Mouse (Mus musculus) midbrain, embryonic 11.5 days (tissue): ENCODE data around the gene Rbmxl1. TPM values are rescaled to one million over a fixed set of nuclear protein-coding genes. Genes with fewer than 3 reads are reported as not detected.
A peak's percentile ranks its signal among the peaks of the same experiment; 100 is the strongest.
"Not testable (repeated sequence)": the region's sequence is repeated elsewhere in the genome, so short reads cannot be mapped to it uniquely, and the experiment has no call there.

Source experiments
- ATAC-seq: fragments of 200-750 bp; cut with Nextera tagmentation; 2 replicates; pipeline ENCODE4 v1.8.0; 2017; ENCODE audit warnings: moderate TSS enrichment, moderate library complexity; ENCODE audit not compliant: low FRiP score
- DNase-seq: peaks from one replicate; pipeline ENCODE4 v3.0.0; 2015; ENCODE audit warnings: low spot score; ENCODE audit errors: missing footprints
- H3K27ac ChIP-seq: fragments of 300-500 bp; sonication (generic); 2 replicates; pipeline ENCODE4 v1.5.1; 2014; ENCODE audit warnings: low read depth, low read length
- H3K27me3 ChIP-seq: fragments of 300-500 bp; sonication (generic); 2 replicates; pipeline ENCODE4 v1.6.1; 2014; ENCODE audit warnings: mild to moderate bottlenecking, low read length, moderate library complexity, mixed read lengths; ENCODE audit not compliant: control insufficient read depth, insufficient read depth
- H3K36me3 ChIP-seq: fragments of 300-500 bp; sonication (generic); 2 replicates; pipeline ENCODE4 v1.6.1; 2014; ENCODE audit warnings: mild to moderate bottlenecking, low read length, moderate library complexity, mixed read lengths; ENCODE audit not compliant: control insufficient read depth, insufficient read depth
- H3K4me1 ChIP-seq: fragments of 300-500 bp; sonication (generic); 2 replicates; pipeline ENCODE4 v1.6.1; 2014; ENCODE audit warnings: low read length; ENCODE audit not compliant: control insufficient read depth, insufficient read depth
- H3K4me2 ChIP-seq: fragments of 300-500 bp; sonication (generic); 2 replicates; pipeline ENCODE4 v1.6.1; 2014; ENCODE audit warnings: mild to moderate bottlenecking, moderate library complexity
- H3K4me3 ChIP-seq: fragments of 300-500 bp; sonication (generic); 2 replicates; pipeline ENCODE4 v1.5.1; 2014; ENCODE audit warnings: low read depth, low read length
- H3K9ac ChIP-seq: fragments of 300-500 bp; sonication (generic); 2 replicates; pipeline ENCODE4 v1.6.1; 2014; ENCODE audit warnings: low read length
- H3K9me3 ChIP-seq: fragments of 300-500 bp; sonication (generic); 2 replicates; pipeline ENCODE4 v1.6.1; 2016; ENCODE audit warnings: low read length; ENCODE audit not compliant: control insufficient read depth
- WGBS: fragments of 180-500 bp; shearing (Covaris S2); extraction: QIAGEN DNeasy Blood & Tissue Kit; methylation state at CpG from one replicate; pipeline ENCODE4 v1.1.7; 2014; 5-methylcytosine and 5-hydroxymethylcytosine counted together
- polyA plus RNA-seq: library from polyadenylated mRNA; unstranded; fragments of >200 nt; fragmentation: Nextera tagmentation; extraction: Ambion mirVana; gene quantifications from 2 replicates; pipeline ENCODE4 v1.2.1, GENCODE M21; 2014

Gene Rbmxl1
- polyA plus RNA-seq = 412 and 434 TPM in 2 replicates

DNA sequence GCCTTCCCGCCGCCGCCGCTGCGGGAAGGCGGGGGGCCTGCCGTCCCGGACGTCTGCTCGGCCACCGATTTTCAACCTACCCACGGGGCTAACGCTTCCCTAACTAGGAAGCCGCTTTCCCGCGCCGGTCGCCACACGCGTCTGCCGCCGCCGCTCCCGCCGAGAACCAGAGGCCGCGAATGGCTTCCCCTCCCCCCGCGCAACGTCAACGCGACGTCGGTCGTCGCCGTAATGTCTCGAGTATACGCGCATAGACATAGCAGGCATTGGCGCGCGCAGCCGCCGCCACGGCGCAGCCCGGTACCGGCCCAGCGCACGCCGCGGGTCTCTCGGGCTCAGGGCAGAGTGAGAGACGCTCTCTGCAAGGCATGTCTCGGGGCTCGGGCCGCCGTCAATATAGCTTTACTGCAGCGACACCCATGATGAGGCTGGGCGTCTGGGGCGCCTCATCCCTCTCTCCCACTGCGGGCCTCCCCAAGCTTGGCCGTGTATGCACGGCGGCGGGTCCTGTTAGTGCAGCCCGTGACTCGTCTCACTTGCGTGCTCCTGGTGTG lies at the start of gene Rbmxl1:
TSS of gene Rbmxl1 (minus strand) at position 180 of the 554 bp plus-strand sequence.
- Histone ChIP-seq H3K4me1 (peaks cover 2% of the 10 kb centered on the region; the same call in 1 of the 2 replicates), H3K27ac (peak within 1 kb of the TSS; percentile 83), H3K9me3 (no peaks in the 10 kb centered on the region), H3K27me3 (no peaks in the 10 kb centered on the region), H3K4me3 (peak within 1 kb of the TSS; percentile 96), H3K9ac (peak within 1 kb of the TSS; percentile 99), H3K36me3 (peaks cover 18% of the 10 kb centered on the region), H3K4me2 (peak within 1 kb of the TSS; percentile 91)
- peak; percentile 90 for ATAC-seq
- peak; percentile 98 for DNase-seq
- WGBS = under 1% methylated on average over 48 of the region's 70 CpGs

DNA sequence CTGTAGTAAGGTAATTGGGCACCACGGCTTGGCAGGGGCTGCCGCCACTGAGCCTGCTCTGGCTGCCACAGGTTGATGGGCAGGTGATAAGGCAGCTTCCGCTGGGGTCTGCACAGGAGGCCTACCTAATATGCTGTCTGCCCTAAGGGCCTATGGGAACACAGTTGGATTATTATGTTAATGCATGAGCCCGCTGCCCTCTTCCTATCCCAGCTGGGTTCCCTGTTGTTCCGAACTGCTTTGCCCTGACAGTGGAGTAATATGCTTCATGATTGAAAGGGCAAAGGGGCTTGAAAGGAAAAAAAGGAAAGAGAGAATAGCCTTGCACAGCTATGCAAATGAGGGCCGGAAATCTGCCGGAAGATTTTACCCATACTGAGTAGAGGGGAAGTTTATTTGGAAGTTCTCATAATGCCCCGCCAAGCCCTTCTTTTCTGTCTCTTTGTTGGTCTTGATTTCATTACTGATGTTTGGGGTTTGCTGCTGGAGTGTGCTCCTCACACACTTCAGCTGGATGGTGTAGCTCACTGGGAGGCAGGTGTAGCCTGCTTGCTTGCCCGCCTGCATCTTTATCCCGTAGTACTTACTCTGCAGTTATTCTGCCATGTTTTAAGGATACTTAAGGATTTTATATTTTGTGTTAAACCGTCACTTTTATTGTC lies 48.2 kb upstream of the Rbmxl1 start:
- Histone ChIP-seq H3K36me3 (no peaks in the 10 kb centered on the region; the same call in 1 of the 2 replicates), H3K4me1 (peaks cover 14% of the 10 kb centered on the region), H3K4me2 (peak overlapping the region; percentile 29), H3K9me3 (no peaks in the 10 kb centered on the region), H3K27me3 (no peaks in the 10 kb centered on the region), H3K9ac (no peak overlapping the region), H3K27ac (peak overlapping the region; percentile 61), H3K4me3 (no peak overlapping the region)
- peak; percentile 89 for DNase-seq
- peak; percentile 88 for ATAC-seq
- 20% methylated on average over 11 of the region's 11 CpGs for WGBS

DNA sequence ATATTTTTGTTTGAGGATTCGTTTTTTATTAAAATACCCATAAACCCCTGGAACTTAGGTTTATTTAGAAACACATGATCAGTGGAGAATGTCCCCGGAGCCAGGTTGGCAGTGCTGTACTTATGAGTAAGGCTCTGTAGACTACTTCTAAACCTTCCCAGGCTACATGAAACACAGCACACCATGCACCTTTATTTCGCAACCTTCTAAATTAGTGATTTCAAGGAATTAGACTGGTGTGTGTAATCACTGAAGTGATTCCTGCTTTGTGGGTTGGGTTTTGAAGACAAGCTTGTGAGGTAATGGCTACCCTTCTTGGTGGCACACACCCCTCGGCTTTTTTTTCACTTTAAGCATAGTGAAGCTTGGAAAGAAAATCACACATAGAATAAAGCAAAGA lies 47.1 kb upstream of the Rbmxl1 start:
- H3K9ac ChIP-seq = no peak overlapping the region
- H3K27me3 ChIP-seq = no peaks in the 10 kb centered on the region
- WGBS = 86% methylated on average over 4 of the region's 4 CpGs
- DNase-seq (no peak), ATAC-seq (no peak)
- no peaks in the 10 kb centered on the region for H3K9me3 ChIP-seq
- H3K4me2 ChIP-seq = no peak overlapping the region
- no peak overlapping the region for H3K27ac ChIP-seq
- H3K4me3 ChIP-seq = no peak overlapping the region
- peaks cover 14% of the 10 kb centered on the region for H3K4me1 ChIP-seq
- no peaks in the 10 kb centered on the region for H3K36me3 ChIP-seq

DNA sequence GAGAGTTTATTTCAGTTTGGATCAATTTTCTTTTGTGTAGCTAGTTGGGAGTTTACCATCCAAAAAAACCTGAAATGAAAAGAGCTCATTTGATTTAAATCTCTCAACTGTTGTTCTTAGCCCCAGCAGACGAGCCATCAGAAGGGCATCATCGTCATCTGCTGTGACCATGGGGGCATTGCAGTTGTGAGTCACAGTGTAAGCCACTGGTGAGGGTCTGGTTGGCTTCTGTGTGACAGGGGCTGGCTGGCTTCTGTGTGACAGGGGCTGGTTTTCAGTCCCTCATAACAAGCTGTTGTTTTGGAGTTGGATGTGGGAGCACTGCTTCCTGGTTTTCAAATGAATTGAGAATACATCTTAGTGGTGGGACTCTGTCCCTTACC lies 42.0 kb upstream of the Rbmxl1 start:
- ATAC-seq (peak; percentile 63; the same call in 1 of the 2 replicates), DNase-seq (no peak)
- no peaks in the 10 kb centered on the region for H3K27me3 ChIP-seq
- no peaks in the 10 kb centered on the region for H3K9me3 ChIP-seq
- H3K4me2 ChIP-seq = no peak overlapping the region
- H3K4me3 ChIP-seq = no peak overlapping the region
- WGBS = 56% methylated on average over 2 of the region's 2 CpGs
- H3K4me1 ChIP-seq = peaks cover 7% of the 10 kb centered on the region; the same call in 1 of the 2 replicates
- H3K36me3 ChIP-seq = no peaks in the 10 kb centered on the region
- no peak overlapping the region for H3K27ac ChIP-seq
- no peak overlapping the region for H3K9ac ChIP-seq

DNA sequence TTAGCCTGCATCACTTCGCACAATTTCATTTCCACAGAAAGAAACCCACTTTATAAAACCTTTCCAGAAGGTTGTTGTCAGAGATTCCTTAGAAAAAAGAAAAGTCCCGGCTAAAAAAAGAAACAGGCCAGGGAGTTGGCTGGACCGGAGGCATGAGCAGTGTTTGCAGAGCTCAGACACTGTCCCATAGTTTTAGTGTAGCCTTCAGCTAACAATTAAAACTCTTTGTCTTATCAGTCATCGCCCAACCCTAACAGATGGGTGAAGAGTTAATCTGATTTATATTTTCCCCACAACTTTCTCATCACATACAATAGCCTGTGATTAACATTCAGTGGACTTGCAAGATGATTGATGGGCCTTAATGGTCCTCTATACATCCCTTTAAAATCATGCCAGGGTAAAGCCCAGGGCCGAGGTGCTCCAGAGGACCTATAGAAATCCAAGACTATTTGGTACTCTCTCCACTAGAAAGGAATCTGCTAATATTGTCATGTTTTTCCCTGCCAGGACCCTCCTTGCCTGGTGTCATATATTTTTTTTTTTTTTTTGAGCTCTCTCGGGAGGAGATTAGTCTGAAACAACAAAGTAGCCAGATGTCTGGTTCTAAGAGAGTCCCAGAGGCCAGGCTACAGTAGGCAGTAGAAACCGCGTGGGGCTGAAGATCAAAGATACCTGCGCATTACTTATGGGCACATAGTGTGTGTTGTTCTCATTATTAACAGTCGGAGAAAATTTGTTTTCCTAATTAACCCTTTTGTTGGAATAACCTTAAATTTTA lies 41.5 kb upstream of the Rbmxl1 start:
- no peak overlapping the region for H3K4me2 ChIP-seq
- H3K27me3 ChIP-seq = no peaks in the 10 kb centered on the region
- H3K27ac ChIP-seq = peak overlapping the region; percentile 2; the same call in 1 of the 2 replicates
- peak; percentile 76 for ATAC-seq
- no peaks in the 10 kb centered on the region for H3K9me3 ChIP-seq
- H3K36me3 ChIP-seq = no peaks in the 10 kb centered on the region
- no peak for DNase-seq
- 60% methylated on average over 10 of the region's 10 CpGs for WGBS
- H3K4me1 ChIP-seq = peaks cover 7% of the 10 kb centered on the region; the same call in 1 of the 2 replicates
- H3K4me3 ChIP-seq = no peak overlapping the region
- H3K9ac ChIP-seq = no peak overlapping the region

DNA sequence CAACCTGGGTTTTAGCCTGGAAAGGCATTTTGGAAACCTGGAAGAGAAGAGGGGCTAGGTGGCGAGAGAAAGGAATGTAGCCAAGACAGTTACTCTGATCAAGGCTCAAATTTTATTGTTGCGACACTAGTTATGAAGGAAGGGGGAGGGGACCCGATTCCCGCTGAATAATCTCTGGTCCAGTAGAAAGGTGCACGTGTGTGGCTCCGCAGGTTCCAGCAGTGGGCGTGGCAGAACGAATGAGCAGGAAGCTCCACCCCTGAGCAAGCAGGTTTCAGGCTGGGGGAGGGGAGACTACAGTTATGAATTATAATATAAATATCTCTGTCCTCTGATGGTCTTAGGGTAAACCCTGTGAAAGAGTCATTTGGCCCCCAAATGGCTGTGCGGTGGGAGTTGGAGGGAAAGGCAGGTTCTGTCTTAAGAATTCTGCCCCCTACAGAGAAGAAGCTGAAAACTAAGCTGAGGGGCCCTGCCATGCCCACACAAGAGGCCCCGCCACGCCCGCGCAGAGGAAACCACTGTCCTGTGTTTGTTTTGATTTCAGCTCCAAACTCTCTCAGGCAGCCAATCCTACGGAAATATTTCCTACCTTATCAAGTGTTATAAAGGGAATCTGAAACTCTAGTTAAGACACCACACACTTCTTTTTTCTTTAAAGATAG lies 36.6 kb upstream of the Rbmxl1 start:
- not testable (repeated sequence) for H3K27me3 ChIP-seq, DNase-seq, H3K4me1 ChIP-seq, H3K36me3 ChIP-seq, H3K27ac ChIP-seq, ATAC-seq, H3K4me2 ChIP-seq, H3K4me3 ChIP-seq, H3K9ac ChIP-seq, H3K9me3 ChIP-seq
- WGBS = 25% methylated on average over 7 of the region's 14 CpGs

DNA sequence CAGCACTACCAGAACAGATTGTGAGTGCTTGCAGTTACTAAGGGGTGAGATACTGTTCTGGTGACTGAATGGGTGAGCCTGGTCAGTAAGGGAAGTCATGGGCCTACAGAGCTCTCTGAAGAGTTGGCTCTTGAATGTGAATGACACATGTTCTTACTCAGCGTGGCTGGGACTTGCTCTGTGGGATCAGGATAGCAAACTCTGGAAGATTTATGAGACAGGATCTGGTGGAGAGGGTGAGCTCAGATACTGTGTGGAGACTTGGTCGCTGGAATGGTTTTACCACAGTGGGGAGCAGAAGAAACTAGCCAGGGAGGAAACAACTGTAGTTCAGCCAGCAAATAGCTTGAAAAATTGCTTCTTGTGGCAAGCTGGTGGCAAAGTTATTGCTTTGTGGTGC lies 35.8 kb upstream of the Rbmxl1 start:
- Histone ChIP-seq H3K27ac (no peak overlapping the region), H3K9ac (no peak overlapping the region), H3K4me1 (no peaks in the 10 kb centered on the region), H3K4me2 (no peak overlapping the region), H3K4me3 (no peak overlapping the region), H3K27me3 (no peaks in the 10 kb centered on the region), H3K9me3 (no peaks in the 10 kb centered on the region), H3K36me3 (no peaks in the 10 kb centered on the region)
- 74% methylated on average over 2 of the region's 2 CpGs for WGBS
- ATAC-seq = no peak
- no peak for DNase-seq

DNA sequence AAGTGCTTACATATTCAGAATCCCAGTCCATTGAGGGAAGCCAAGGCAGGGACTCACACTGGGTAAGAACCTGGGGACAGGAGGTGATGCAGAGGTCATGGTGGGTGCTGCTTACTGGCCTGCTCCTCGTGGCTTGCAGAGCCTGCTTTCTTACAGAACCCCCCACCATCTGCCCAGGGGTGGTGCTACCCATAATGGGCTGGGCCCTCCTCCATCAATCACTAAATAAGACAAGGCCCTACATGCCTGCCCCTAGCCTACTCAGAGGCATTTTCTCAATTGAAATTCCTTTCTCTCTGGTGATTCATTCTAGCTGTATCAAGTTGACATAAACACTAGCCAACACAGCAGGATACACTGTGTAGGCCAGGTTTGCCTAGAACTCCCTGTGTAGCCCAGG lies 34.9 kb upstream of the Rbmxl1 start:
- Histone ChIP-seq H3K27me3 (no peaks in the 10 kb centered on the region), H3K36me3 (no peaks in the 10 kb centered on the region), H3K4me3 (no peak overlapping the region), H3K4me1 (no peaks in the 10 kb centered on the region), H3K27ac (no peak overlapping the region), H3K4me2 (no peak overlapping the region), H3K9ac (no peak overlapping the region), H3K9me3 (no peaks in the 10 kb centered on the region)
- ATAC-seq (no peak), DNase-seq (no peak)
- 60% methylated on average over 1 of the region's 1 CpGs for WGBS
